Mouse (Mus musculus) midbrain, embryonic 14.5 days (tissue): ENCODE results near the gene G0s2. TPM values are rescaled to one million over a fixed set of nuclear protein-coding genes. Genes with fewer than 3 reads are reported as not detected.
"Not testable (repeated sequence)": the region's sequence is repeated elsewhere in the genome, so short reads cannot be mapped to it uniquely, and the experiment has no call there.

Source experiments
- ATAC-seq: fragments of 200-750 bp; cut with Nextera tagmentation; 2 replicates; pipeline ENCODE4 v1.8.0; 2017; ENCODE audit warnings: moderate number of reproducible peaks, moderate library complexity; ENCODE audit not compliant: low FRiP score, low TSS enrichment
- DNase-seq: peaks from one replicate; pipeline ENCODE4 v3.0.0-alpha.2; 2015
- H3K27ac ChIP-seq: fragments of 300-500 bp; sonication (generic); replicated peaks from 2 replicates; pipeline ENCODE4 v1.5.1; 2014; ENCODE audit warnings: mild to moderate bottlenecking, low read depth, low read length, moderate library complexity
- H3K27me3 ChIP-seq: fragments of 300-500 bp; sonication (generic); 2 replicates; pipeline ENCODE4 v1.6.1; 2014; ENCODE audit warnings: low read length, control low read depth, mixed read lengths; ENCODE audit not compliant: control insufficient read depth, insufficient read depth
- H3K36me3 ChIP-seq: fragments of 300-500 bp; sonication (generic); 2 replicates; pipeline ENCODE4 v1.6.1; 2014; ENCODE audit warnings: low read length, control low read depth; ENCODE audit not compliant: control insufficient read depth, insufficient read depth
- H3K4me1 ChIP-seq: fragments of 300-500 bp; sonication (generic); 2 replicates; pipeline ENCODE4 v1.6.1; 2014; ENCODE audit warnings: mild to moderate bottlenecking, antibody characterized with exemption, low read length, control low read depth; ENCODE audit not compliant: control insufficient read depth, insufficient read depth
- H3K4me2 ChIP-seq: fragments of 300-500 bp; sonication (generic); 2 replicates; pipeline ENCODE4 v1.6.1; 2014; ENCODE audit warnings: mild to moderate bottlenecking, low read length, moderate library complexity
- H3K4me3 ChIP-seq: fragments of 300-500 bp; sonication (generic); replicated peaks from 2 replicates; pipeline ENCODE4 v1.5.1; 2014; ENCODE audit warnings: low read depth, low read length
- H3K9ac ChIP-seq: fragments of 300-500 bp; sonication (generic); replicated peaks from 2 replicates; pipeline ENCODE4 v1.6.1; 2014; ENCODE audit warnings: mild to moderate bottlenecking, low read length, moderate library complexity
- H3K9me3 ChIP-seq: fragments of 300-500 bp; sonication (generic); 2 replicates; pipeline ENCODE4 v1.6.1; 2016; ENCODE audit warnings: low read length, control low read depth, mixed read lengths; ENCODE audit not compliant: control insufficient read depth
- WGBS: fragments of 180-500 bp; shearing (Covaris S2); extraction: QIAGEN DNeasy Blood & Tissue Kit; methylation state at CpG from one replicate; pipeline ENCODE4 v1.1.7; 2014; 5-methylcytosine and 5-hydroxymethylcytosine counted together
- polyA plus RNA-seq: library from polyadenylated mRNA; unstranded; fragments of >200 nt; fragmentation: Nextera tagmentation; extraction: Ambion mirVana; gene quantifications from 2 replicates; pipeline ENCODE4 v1.2.1, GENCODE M21; 2014

Gene G0s2
- polyA plus RNA-seq, 1 experiment from 2014 or later = 7.4 TPM

GRCm38 (mm10) chr1:193295920-193296319, 22.9 kb upstream of the G0s2 start:
- H3K9ac ChIP-seq = no peak overlapping the region
- no peak overlapping the region for H3K4me2 ChIP-seq
- WGBS = 86% methylated on average over 5 of the region's 5 CpGs
- no peak for ATAC-seq
- no peak for DNase-seq
- no peaks in the 10 kb centered on the region for H3K36me3 ChIP-seq
- no peak overlapping the region for H3K4me3 ChIP-seq
- H3K27ac ChIP-seq = no peak overlapping the region
- H3K27me3 ChIP-seq = no peaks in the 10 kb centered on the region
- no peaks in the 10 kb centered on the region for H3K9me3 ChIP-seq
- no peaks in the 10 kb centered on the region for H3K4me1 ChIP-seq

- Histone ChIP-seq H3K4me1 (no peaks in the 10 kb centered on the region), H3K27me3 (no peaks in the 10 kb centered on the region), H3K36me3 (no peaks in the 10 kb centered on the region), H3K9ac (no peak overlapping the region), H3K4me3 (no peak overlapping the region), H3K9me3 (no peaks in the 10 kb centered on the region), H3K27ac (no peak overlapping the region), H3K4me2 (no peak overlapping the region)
- ATAC-seq = no peak
- DNase-seq = no peak
- 73% methylated on average over 3 of the region's 3 CpGs for WGBS
Observed at GRCm38 (mm10) chr1:193293926-193294325, 20.9 kb upstream of the G0s2 start.

DNA sequence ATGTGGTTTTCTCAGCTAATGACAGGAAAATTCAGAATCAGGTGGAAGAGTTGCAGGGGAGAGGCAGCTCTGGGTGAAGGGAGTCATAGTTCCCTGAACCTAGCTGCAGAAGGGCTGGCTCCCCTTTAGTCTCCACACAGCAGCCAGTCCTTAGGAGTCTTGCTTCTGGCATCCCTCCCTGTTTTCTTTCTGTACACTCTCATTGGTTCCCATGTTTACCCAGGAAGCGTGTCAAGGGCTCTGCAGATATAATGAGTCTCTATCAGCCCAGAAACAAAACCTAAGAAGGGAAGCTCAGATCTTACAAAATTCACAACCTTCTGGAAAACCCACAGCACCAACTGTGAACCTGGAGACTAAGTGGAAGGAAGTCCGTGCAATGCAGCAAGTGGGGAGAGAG, 20.0 kb upstream of the G0s2 start:
- no peak overlapping the region for H3K9ac ChIP-seq
- no peaks in the 10 kb centered on the region for H3K36me3 ChIP-seq
- 85% methylated on average over 2 of the region's 2 CpGs for WGBS
- no peaks in the 10 kb centered on the region for H3K27me3 ChIP-seq
- no peak overlapping the region for H3K4me2 ChIP-seq
- ATAC-seq = no peak
- H3K9me3 ChIP-seq = no peaks in the 10 kb centered on the region
- no peaks in the 10 kb centered on the region for H3K4me1 ChIP-seq
- no peak for DNase-seq
- H3K27ac ChIP-seq = no peak overlapping the region
- H3K4me3 ChIP-seq = no peak overlapping the region

- Histone ChIP-seq H3K4me3 (no peak overlapping the region), H3K36me3 (no peaks in the 10 kb centered on the region), H3K27ac (no peak overlapping the region), H3K9ac (no peak overlapping the region), H3K4me1 (no peaks in the 10 kb centered on the region), H3K4me2 (no peak overlapping the region), H3K27me3 (no peaks in the 10 kb centered on the region), H3K9me3 (no peaks in the 10 kb centered on the region)
- DNase-seq = no peak
- no peak for ATAC-seq
Observed at GRCm38 (mm10) chr1:193290686-193291085, 17.7 kb upstream of the G0s2 start.

- no peaks in the 10 kb centered on the region for H3K9me3 ChIP-seq
- WGBS = 90% methylated on average over 5 of the region's 5 CpGs
- no peak overlapping the region for H3K9ac ChIP-seq
- H3K27ac ChIP-seq = no peak overlapping the region
- H3K27me3 ChIP-seq = no peaks in the 10 kb centered on the region
- no peaks in the 10 kb centered on the region for H3K36me3 ChIP-seq
- H3K4me1 ChIP-seq = no peaks in the 10 kb centered on the region
- H3K4me2 ChIP-seq = no peak overlapping the region
- ATAC-seq (no peak), DNase-seq (no peak)
- H3K4me3 ChIP-seq = no peak overlapping the region
Observed at GRCm38 (mm10) chr1:193289914-193290313, 16.9 kb upstream of the G0s2 start.

- no peak for DNase-seq
- no peak for ATAC-seq
- Histone ChIP-seq H3K27me3 (no peaks in the 10 kb centered on the region), H3K27ac (no peak overlapping the region), H3K9ac (no peak overlapping the region), H3K9me3 (no peaks in the 10 kb centered on the region), H3K4me3 (no peak overlapping the region), H3K36me3 (no peaks in the 10 kb centered on the region), H3K4me2 (no peak overlapping the region), H3K4me1 (no peaks in the 10 kb centered on the region)
- WGBS = 93% methylated on average over 3 of the region's 3 CpGs
Observed at GRCm38 (mm10) chr1:193289076-193289475, 16.1 kb upstream of the G0s2 start.

GRCm38 (mm10) chr1:193287578-193287977, 14.6 kb upstream of the G0s2 start:
- Histone ChIP-seq H3K4me1 (no peaks in the 10 kb centered on the region), H3K27ac (no peak overlapping the region), H3K9ac (no peak overlapping the region), H3K9me3 (no peaks in the 10 kb centered on the region), H3K36me3 (no peaks in the 10 kb centered on the region), H3K4me3 (no peak overlapping the region), H3K27me3 (no peaks in the 10 kb centered on the region), H3K4me2 (no peak overlapping the region)
- ATAC-seq = no peak
- WGBS = 88% methylated on average over 2 of the region's 2 CpGs
- DNase-seq = no peak

GRCm38 (mm10) chr1:193285766-193286325, 12.8 kb upstream of the G0s2 start:
- ATAC-seq, H3K9ac ChIP-seq, H3K4me1 ChIP-seq, H3K9me3 ChIP-seq, H3K27me3 ChIP-seq, H3K4me3 ChIP-seq, H3K36me3 ChIP-seq, DNase-seq, H3K27ac ChIP-seq, H3K4me2 ChIP-seq: not testable (repeated sequence)
- 92% methylated on average over 3 of the region's 3 CpGs for WGBS

DNA sequence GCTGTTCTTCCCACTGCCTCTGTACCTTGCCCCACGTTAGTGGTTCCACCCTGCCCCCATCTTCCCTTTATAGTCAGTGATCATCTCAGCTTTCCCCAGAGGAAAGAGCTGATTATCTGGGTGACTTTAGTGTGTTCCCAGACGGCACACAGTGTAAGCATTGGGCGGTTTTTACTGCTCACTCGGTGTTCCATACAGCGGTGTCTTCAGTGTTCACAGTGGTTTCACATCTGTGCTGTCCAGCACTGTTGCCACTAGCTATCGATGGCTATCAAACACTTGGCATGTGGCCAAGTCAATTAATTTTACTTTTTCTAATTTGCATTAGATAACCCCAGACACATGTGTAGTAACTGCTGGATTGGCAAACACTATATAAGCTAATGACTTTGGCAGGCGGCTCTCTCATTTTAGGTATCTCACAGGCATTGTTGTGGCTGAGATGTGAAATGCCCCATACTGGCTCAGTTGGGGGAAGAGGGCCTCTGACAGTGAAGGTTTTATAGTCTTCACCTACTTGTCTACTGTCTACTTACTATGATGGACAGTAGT, 11.3 kb upstream of the G0s2 start:
- no peaks in the 10 kb centered on the region for H3K27me3 ChIP-seq
- DNase-seq (peak; percentile 33), ATAC-seq (no peak)
- H3K9ac ChIP-seq = no peak overlapping the region
- no peaks in the 10 kb centered on the region for H3K36me3 ChIP-seq
- no peaks in the 10 kb centered on the region for H3K4me1 ChIP-seq
- H3K4me2 ChIP-seq = no peak overlapping the region
- H3K9me3 ChIP-seq = no peaks in the 10 kb centered on the region
- H3K4me3 ChIP-seq = no peak overlapping the region
- no peak overlapping the region for H3K27ac ChIP-seq
- WGBS = 68% methylated on average over 7 of the region's 7 CpGs
